Mouse (Mus musculus): Measurements from ENCODE around the gene Cyp20a1. TPM values are rescaled to one million over a fixed set of nuclear protein-coding genes. Genes with fewer than 3 reads are reported as not detected.

Gene Cyp20a1
- 2.6 and 4.2 TPM in 2 replicates for polyA plus RNA-seq (2012; rRNA removed)

DNA sequence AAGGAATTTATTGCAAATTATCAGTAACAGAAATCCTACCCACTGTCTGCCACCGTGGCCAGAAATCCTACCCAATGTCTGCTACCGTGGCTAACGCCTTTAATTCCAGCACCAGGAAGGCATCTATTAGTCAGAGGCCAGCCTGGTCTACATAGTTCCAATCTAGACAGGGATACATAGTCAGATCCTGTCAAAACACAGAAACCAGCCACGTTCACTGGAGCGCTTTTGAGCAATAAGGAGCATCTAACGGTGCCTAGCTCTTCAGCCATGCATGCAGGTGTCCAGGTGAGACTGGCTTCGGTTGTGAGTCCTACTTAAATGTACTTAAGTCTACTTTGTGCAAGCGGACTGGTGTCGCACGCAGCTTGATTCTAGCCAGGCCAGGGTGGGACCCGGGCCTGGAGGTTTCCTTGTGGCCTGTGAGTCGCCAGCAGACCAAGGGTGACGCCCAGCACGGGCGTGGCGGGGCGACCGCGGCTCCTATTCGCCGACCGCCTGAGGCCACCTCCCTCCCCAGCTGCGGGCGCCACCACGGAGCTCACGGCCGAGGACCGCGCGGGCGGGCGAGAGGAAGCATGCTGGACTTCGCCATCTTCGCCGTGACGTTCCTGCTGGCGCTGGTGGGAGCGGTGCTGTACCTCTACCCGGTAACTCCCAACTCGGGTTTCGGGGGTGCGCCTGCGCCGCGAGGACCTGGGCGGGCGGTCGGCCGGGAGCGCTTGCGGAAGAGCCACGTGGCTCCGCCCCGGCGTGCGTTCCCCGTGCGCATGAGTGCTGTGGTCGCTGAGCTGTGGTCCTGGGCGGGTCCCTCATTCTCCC lies at the start of gene Cyp20a1:
TSS of gene Cyp20a1 (plus strand) at position 516 of the 822 bp plus-strand sequence.

DNA sequence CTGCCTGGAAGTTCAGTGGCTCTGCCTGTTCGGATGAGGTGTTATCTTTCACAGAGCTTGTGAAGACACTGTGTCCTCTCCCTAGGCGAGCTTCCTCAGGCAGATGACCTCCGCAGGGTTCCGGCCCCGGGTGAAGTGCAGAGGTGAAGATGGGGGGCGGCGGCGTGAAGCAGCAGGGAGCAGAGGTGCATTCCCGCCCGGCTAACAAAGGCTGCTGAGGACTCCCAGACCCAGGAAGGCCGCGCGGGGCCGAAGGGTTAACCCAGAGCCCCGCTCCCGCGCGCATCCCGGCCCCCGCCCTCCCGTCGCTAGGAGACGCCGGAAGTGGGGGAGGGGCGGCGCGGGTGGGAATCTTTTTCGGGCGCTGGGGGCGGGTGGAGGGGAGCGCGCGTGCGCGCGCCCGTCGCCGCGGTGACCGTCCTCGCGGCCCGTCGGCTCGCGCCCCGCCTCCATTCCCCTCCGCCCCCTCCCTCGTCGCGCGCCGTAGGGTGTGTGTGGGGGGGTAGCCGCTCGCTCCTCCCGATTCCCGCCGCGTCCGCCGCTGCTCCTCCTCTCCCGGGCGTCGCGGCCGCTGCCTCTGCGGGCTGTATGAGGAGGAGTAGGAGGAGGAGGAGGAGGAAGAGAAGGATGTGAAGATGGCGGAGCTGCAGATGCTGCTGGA lies 66.2 kb downstream of the Cyp20a1 start, which contains the start of gene Abi2:
TSS of gene Abi2 (plus strand) at position 452 of the 661 bp plus-strand sequence.

Other genes starting within 250 kb of the Cyp20a1 start
- 1.8 and 2.7 TPM in 2 replicates for gene Carf, start 245.1 kb upstream of the Cyp20a1 start, polyA plus RNA-seq (2012; rRNA removed)
- 3.7 and 4.6 TPM in 2 replicates for gene Wdr12, start 244.7 kb upstream of the Cyp20a1 start, polyA plus RNA-seq (2012; rRNA removed)
- gene Nbeal1, start 162.7 kb upstream of the Cyp20a1 start, polyA plus RNA-seq (2012; rRNA removed) = 1.3 and 1.4 TPM in 2 replicates
- 7.5 and 11.1 TPM in 2 replicates for gene Abi2, start 66.3 kb downstream of the Cyp20a1 start, polyA plus RNA-seq (2012; rRNA removed)
- gene Raph1, start 223.8 kb downstream of the Cyp20a1 start, polyA plus RNA-seq (2012; rRNA removed) = 4.5 and 5.4 TPM in 2 replicates

All from ovary, adult 2 months (tissue).